Mouse (Mus musculus) ES-E14 (cell line): ENCODE data around the gene Wdr24. TPM values are rescaled to one million over a fixed set of nuclear protein-coding genes. Genes with fewer than 3 reads are reported as not detected.
A peak's percentile ranks its signal among the peaks of the same experiment; 100 is the strongest.

Experiments
- DNase-seq: peaks from one replicate; pipeline ENCODE4 v3.0.0-alpha.2; 2013; ENCODE audit warnings: low read depth, low spot score
- H3K27ac ChIP-seq: 2 replicates; pipeline ENCODE4 v1.5.1; 2012; ENCODE audit warnings: low read depth, mild to moderate bottlenecking, low read length, moderate library complexity, mixed read lengths; ENCODE audit not compliant: poor library complexity, insufficient read depth, severe bottlenecking
- H3K36me3 ChIP-seq: 2 replicates; pipeline ENCODE4 v1.6.1; 2012; ENCODE audit warnings: mild to moderate bottlenecking, low read length, moderate library complexity, mixed read lengths; ENCODE audit not compliant: control insufficient read depth, poor library complexity, insufficient read depth, severe bottlenecking
- H3K4me1 ChIP-seq, 2 experiments: fragments of 150-350 bp in 1 of 2; sonication (generic) in 1 of 2; 2 replicates each; pipeline ENCODE4 v1.6.1; 2012; ENCODE audit warnings: low read length in 2 of 2, mild to moderate bottlenecking in 1 of 2, mixed read lengths in 1 of 2; ENCODE audit not compliant: control insufficient read depth in 2 of 2, insufficient read depth in 2 of 2, poor library complexity in 1 of 2
- H3K4me3 ChIP-seq, 2 experiments: fragments of 150-350 bp in 1 of 2; sonication (generic) in 1 of 2; 2 replicates each; pipeline ENCODE4 v1.5.1; 2012; ENCODE audit warnings: low read length in 2 of 2, low read depth in 1 of 2, mild to moderate bottlenecking in 1 of 2, mixed read lengths in 1 of 2; ENCODE audit not compliant: insufficient read depth in 1 of 2, poor library complexity in 1 of 2, severe bottlenecking in 1 of 2
- H3K9ac ChIP-seq: 2 replicates; pipeline ENCODE4 v1.6.1; 2012; ENCODE audit warnings: low read depth, mild to moderate bottlenecking, low read length, mixed read lengths; ENCODE audit not compliant: poor library complexity, insufficient read depth, severe bottlenecking
- H3K9me3 ChIP-seq: fragments of 150-350 bp; sonication (generic); 2 replicates; pipeline ENCODE4 v1.6.1; 2012; ENCODE audit warnings: low read depth, mild to moderate bottlenecking, low read length; ENCODE audit not compliant: control insufficient read depth, insufficient read depth
- CHD2 ChIP-seq: IDR thresholded peaks from 2 replicates; pipeline ENCODE4 v1.6.1; 2014; ENCODE audit warnings: mild to moderate bottlenecking, low read depth, low read length, inconsistent platforms
- HCFC1 ChIP-seq: IDR thresholded peaks from 2 replicates; pipeline ENCODE4 v1.6.1; 2012; ENCODE audit warnings: low read length, inconsistent platforms, borderline replicate concordance; ENCODE audit not compliant: insufficient read depth
- MAFK ChIP-seq: IDR thresholded peaks from 2 replicates; pipeline ENCODE4 v1.6.1; 2014; ENCODE audit warnings: mild to moderate bottlenecking, low read depth, low read length, inconsistent platforms; ENCODE audit not compliant: insufficient read depth
- ZC3H11A ChIP-seq: IDR thresholded peaks from 2 replicates; pipeline ENCODE4 v1.6.1; 2012; ENCODE audit warnings: low read depth, mild to moderate bottlenecking, inconsistent platforms, low read length, borderline replicate concordance
- ZNF384 ChIP-seq: IDR thresholded peaks from 2 replicates; pipeline ENCODE4 v1.6.1; 2012; ENCODE audit warnings: low read depth, low read length, inconsistent platforms
- in situ Hi-C, 2 experiments: fragments of 600-800 bp; cut with MboI; formaldehyde crosslinking; loops; one replicate each; pipeline ENCODE4 v1.15.1; 2025; ENCODE audit warnings: low sequenced_read_pairs in 2 of 2, inconsistent platforms in 1 of 2; ENCODE audit not compliant: unreplicated experiment in 2 of 2
- total RNA-seq: library from RNA; depleted of rRNA; stranded (reverse); fragments of 300-350 nt; gene quantifications from 2 replicates; pipeline ENCODE4 v1.2.3, GENCODE M21; 2012

Wdr24 gene
- total RNA-seq, 1 experiment, result 28.6 TPM

GRCm38 (mm10) chr17:25834595-25835222 is 11.3 kb downstream of the Wdr24 start:
- in situ Hi-C loops, result no loop called here
- H3K9ac ChIP-seq, result no peak overlapping the region
- H3K4me1 ChIP-seq, result peaks cover 2 to 26% of the 10 kb centered on the region in 2 experiments; a peak in 1 of 4 replicates
- H3K9me3 ChIP-seq, result no peaks in the 10 kb centered on the region
- peaks cover 50% of the 10 kb centered on the region for H3K36me3 ChIP-seq
- DNase-seq, result no peak
- no peak for TF ChIP-seq HCFC1
- H3K27ac ChIP-seq, result no peak overlapping the region
- no peak overlapping the region for H3K4me3 ChIP-seq

DNA sequence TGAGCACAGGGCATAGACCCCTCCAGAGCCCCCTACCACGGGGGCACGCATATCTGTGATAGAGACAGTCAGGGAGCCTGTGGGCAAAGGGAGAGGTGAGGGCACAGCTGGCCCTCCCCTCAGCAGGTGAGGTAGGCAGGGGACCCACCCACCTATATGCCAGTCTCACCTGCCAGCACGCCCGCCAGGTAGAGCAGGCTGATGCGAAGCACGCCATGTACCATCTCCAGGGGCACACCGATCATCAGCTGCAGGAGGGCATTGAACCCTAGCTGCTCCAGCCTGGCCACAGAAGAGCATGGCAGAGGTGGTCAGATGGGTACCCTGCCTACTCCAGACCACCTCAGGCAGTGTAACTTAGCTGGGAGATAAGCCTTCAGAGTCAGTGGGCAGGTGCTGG is 11.9 kb downstream of the Wdr24 start:
- Histone ChIP-seq H3K4me3 (no peak overlapping the region), H3K36me3 (peaks cover 51% of the 10 kb centered on the region), H3K9ac (no peak overlapping the region), H3K4me1 (peaks cover 2 to 26% of the 10 kb centered on the region in 2 experiments; a peak in 1 of 4 replicates), H3K27ac (no peak overlapping the region), H3K9me3 (no peaks in the 10 kb centered on the region)
- no peak for DNase-seq
- in situ Hi-C loops, result no loop called here
- TF ChIP-seq MAFK, result no peak
- TF ChIP-seq ZC3H11A, result no peak
- TF ChIP-seq HCFC1, result no peak
- TF ChIP-seq CHD2, result no peak
- TF ChIP-seq ZNF384, result no peak

GRCm38 (mm10) chr17:25835816-25836215 is 12.4 kb downstream of the Wdr24 start:
- TF ChIP-seq ZC3H11A (no peak), MAFK (no peak)
- Histone ChIP-seq H3K27ac (no peak overlapping the region), H3K36me3 (peaks cover 51% of the 10 kb centered on the region), H3K9me3 (no peaks in the 10 kb centered on the region), H3K4me1 (peaks cover 2 to 26% of the 10 kb centered on the region in 2 experiments; a peak in 1 of 4 replicates), H3K9ac (no peak overlapping the region), H3K4me3 (no peak overlapping the region)
- in situ Hi-C loops, result no loop called here
- no peak for DNase-seq

GRCm38 (mm10) chr17:25836397-25837075 is 13.1 kb downstream of the Wdr24 start:
- no peaks in the 10 kb centered on the region for H3K9me3 ChIP-seq
- H3K27ac ChIP-seq, result no peak overlapping the region
- peak overlapping the region; percentile 20; the same call in 1 of the 2 replicates for H3K9ac ChIP-seq
- peaks cover 51% of the 10 kb centered on the region for H3K36me3 ChIP-seq
- in situ Hi-C loops, result no loop called here
- peaks cover under 1 to 23% of the 10 kb centered on the region in 2 experiments; a peak in 1 of 4 replicates for H3K4me1 ChIP-seq
- peak overlapping the region; percentile 23 to 41; a peak in 3 of 4 replicates for H3K4me3 ChIP-seq
- TF ChIP-seq MAFK, result no peak
- no peak for TF ChIP-seq ZC3H11A
- no peak for TF ChIP-seq CHD2
- no peak for TF ChIP-seq ZNF384
- no peak for TF ChIP-seq HCFC1
- DNase-seq, result no peak

- Histone ChIP-seq H3K9me3 (no peaks in the 10 kb centered on the region), H3K4me3 (peak within 1 kb of the TSS; percentile 23 to 41; a peak in 3 of 4 replicates), H3K4me1 (peaks cover 0 to 19% of the 10 kb centered on the region in 2 experiments; a peak in 1 of 4 replicates), H3K9ac (peak within 1 kb of the TSS; percentile 20; the same call in 1 of the 2 replicates), H3K27ac (no peak within 1 kb of the TSS), H3K36me3 (peaks cover 51% of the 10 kb centered on the region)
- in situ Hi-C loops, result no loop called here
- DNase-seq, result no peak
- TF ChIP-seq HCFC1 (no peak), ZC3H11A (no peak), MAFK (no peak), ZNF384 (no peak), CHD2 (no peak)
Observed at GRCm38 (mm10) chr17:25837076-25837410, 13.6 kb downstream of the Wdr24 start, which contains the start of gene Rhbdl1. TSS of gene Rhbdl1 (minus strand) at chr17:25837295.
